Mouse (Mus musculus) myocyte (in vitro differentiated cells): ENCODE measurements around the gene 4933425L06Rik.

Source experiments
- POLR2A ChIP-seq: IDR thresholded peaks from one replicate; pipeline ENCODE4 v1.6.1; 2011; ENCODE audit warnings: low read depth, mild to moderate bottlenecking, control low read depth, moderate library complexity; ENCODE audit not compliant: insufficient read length
- SRF ChIP-seq: IDR thresholded peaks from one replicate; pipeline ENCODE4 v1.6.1; 2011; ENCODE audit warnings: low read depth; ENCODE audit not compliant: control insufficient read depth, insufficient read length
- USF1 ChIP-seq: IDR thresholded peaks from one replicate; pipeline ENCODE4 v1.6.1; 2011; ENCODE audit warnings: low read depth, mild to moderate bottlenecking, control low read depth, moderate library complexity

DNA sequence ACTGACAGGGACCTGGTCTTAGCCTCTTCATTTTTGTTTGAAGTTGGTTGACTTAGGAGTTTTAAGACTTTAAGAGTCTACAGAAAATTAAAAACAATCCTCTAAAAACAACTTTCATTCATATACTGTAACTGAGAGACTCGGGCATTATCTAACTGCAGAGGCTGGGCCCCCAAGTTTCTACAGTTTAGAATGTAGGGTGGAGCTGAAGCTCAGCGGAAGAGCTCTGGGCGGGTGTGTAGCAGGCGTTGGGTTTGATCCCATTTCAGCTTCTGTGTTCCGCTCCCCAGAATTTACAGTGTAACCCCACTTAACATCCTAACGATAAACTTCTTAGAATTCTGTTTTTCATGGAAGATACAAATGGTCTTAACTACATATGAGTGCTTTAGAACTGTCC lies 29.7 kb downstream of the 4933425L06Rik start:
- TF ChIP-seq USF1 = no peak
- TF ChIP-seq POLR2A = no peak
- no peak for TF ChIP-seq SRF
